Mouse (Mus musculus) stomach, embryonic 15.5 days (tissue): ENCODE measurements around the gene Zfp644. TPM values are rescaled to one million over a fixed set of nuclear protein-coding genes. Genes with fewer than 3 reads are reported as not detected.

ENCODE experiments used
- ATAC-seq: fragments of 200-750 bp; cut with Nextera tagmentation; 2 replicates; pipeline ENCODE4 v1.8.0; 2017; ENCODE audit warnings: low read depth, moderate number of reproducible peaks, moderate TSS enrichment; ENCODE audit not compliant: insufficient read depth, low FRiP score
- H3K27ac ChIP-seq: fragments of 300-500 bp; sonication (generic); 2 replicates; pipeline ENCODE4 v1.5.1; 2015; ENCODE audit warnings: mild to moderate bottlenecking, inconsistent platforms
- H3K27me3 ChIP-seq: fragments of 300-500 bp; sonication (generic); replicated peaks from 2 replicates; pipeline ENCODE4 v1.6.1; 2015; ENCODE audit warnings: inconsistent platforms
- H3K36me3 ChIP-seq: fragments of 300-500 bp; sonication (generic); 2 replicates; pipeline ENCODE4 v1.6.1; 2015; ENCODE audit warnings: inconsistent platforms
- H3K4me1 ChIP-seq: fragments of 300-500 bp; sonication (generic); 2 replicates; pipeline ENCODE4 v1.6.1; 2015; ENCODE audit warnings: inconsistent platforms
- H3K4me2 ChIP-seq: fragments of 300-500 bp; sonication (generic); 2 replicates; pipeline ENCODE4 v1.6.1; 2015; ENCODE audit warnings: mild to moderate bottlenecking, inconsistent platforms
- H3K4me3 ChIP-seq: fragments of 300-500 bp; sonication (generic); replicated peaks from 2 replicates; pipeline ENCODE4 v1.5.1; 2015; ENCODE audit warnings: inconsistent platforms
- H3K9ac ChIP-seq: fragments of 300-500 bp; sonication (generic); 2 replicates; pipeline ENCODE4 v1.6.1; 2015; ENCODE audit warnings: inconsistent platforms
- H3K9me3 ChIP-seq: fragments of 300-500 bp; sonication (generic); 2 replicates; pipeline ENCODE4 v1.6.1; 2016; ENCODE audit warnings: inconsistent platforms
- WGBS: fragments of 180-500 bp; shearing (Covaris S2); methylation state at CpG from one replicate; pipeline ENCODE4 v1.1.7; 2015; 5-methylcytosine and 5-hydroxymethylcytosine counted together
- polyA plus RNA-seq: library from polyadenylated mRNA; unstranded; fragments of >200 nt; fragmentation: Nextera tagmentation; extraction: Ambion mirVana; gene quantifications from 2 replicates; pipeline ENCODE4 v1.2.1, GENCODE M21; 2015

Zfp644 gene
- polyA plus RNA-seq, 1 experiment from 2014 or later = 51.9 TPM

DNA sequence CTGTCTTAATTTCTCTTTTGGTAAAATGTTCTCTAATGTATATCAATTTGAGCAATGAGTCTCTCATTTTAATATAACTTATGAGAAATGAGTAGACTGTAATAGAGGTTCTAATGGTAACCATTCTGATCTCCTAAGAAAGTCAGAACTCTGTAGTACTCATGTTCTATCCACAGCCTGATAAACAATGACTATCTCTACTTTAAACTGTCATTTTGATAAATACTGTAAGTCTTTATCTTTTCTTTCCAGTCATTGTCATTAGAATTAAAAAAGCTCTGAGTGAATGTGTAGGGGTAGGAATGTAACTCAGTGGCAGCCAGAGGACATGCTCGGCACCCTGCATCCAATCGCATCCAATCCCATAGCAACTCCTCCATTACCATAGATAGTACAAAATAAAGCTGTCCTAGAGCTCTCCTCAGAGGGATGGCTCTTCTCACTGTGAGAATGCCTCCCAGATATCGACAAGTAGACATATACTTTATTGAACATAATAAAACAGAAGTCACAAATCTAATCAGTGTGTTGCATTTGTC lies 44.2 kb downstream of the Zfp644 start:
- Histone ChIP-seq H3K27me3 (no peaks in the 10 kb centered on the region), H3K4me3 (no peak overlapping the region), H3K4me2 (no peak overlapping the region), H3K9ac (no peak overlapping the region), H3K36me3 (peaks cover 7% of the 10 kb centered on the region; the same call in 1 of the 2 replicates), H3K4me1 (no peaks in the 10 kb centered on the region), H3K9me3 (no peaks in the 10 kb centered on the region), H3K27ac (no peak overlapping the region)
- whole genome bisulfite sequencing = 87% methylated on average over 3 of the region's 3 CpGs
- no peak for ATAC-seq

- Histone ChIP-seq H3K27me3 (no peaks in the 10 kb centered on the region), H3K27ac (no peak overlapping the region), H3K36me3 (peaks cover 7% of the 10 kb centered on the region; the same call in 1 of the 2 replicates), H3K4me3 (no peak overlapping the region), H3K4me1 (no peaks in the 10 kb centered on the region), H3K9me3 (no peaks in the 10 kb centered on the region), H3K9ac (no peak overlapping the region), H3K4me2 (no peak overlapping the region)
- ATAC-seq = no peak
- 83% methylated on average over 4 of the region's 4 CpGs for WGBS
Observed at GRCm38 (mm10) chr5:106652220-106652753, 44.8 kb downstream of the Zfp644 start.

- peaks cover 5% of the 10 kb centered on the region; the same call in 1 of the 2 replicates for H3K36me3 ChIP-seq
- H3K4me1 ChIP-seq = no peaks in the 10 kb centered on the region
- no peak for ATAC-seq
- H3K27ac ChIP-seq = no peak overlapping the region
- H3K9me3 ChIP-seq = no peaks in the 10 kb centered on the region
- no peak overlapping the region for H3K9ac ChIP-seq
- H3K27me3 ChIP-seq = no peaks in the 10 kb centered on the region
- no peak overlapping the region for H3K4me3 ChIP-seq
- no peak overlapping the region for H3K4me2 ChIP-seq
Observed at GRCm38 (mm10) chr5:106649995-106650394, 47.1 kb downstream of the Zfp644 start.

DNA sequence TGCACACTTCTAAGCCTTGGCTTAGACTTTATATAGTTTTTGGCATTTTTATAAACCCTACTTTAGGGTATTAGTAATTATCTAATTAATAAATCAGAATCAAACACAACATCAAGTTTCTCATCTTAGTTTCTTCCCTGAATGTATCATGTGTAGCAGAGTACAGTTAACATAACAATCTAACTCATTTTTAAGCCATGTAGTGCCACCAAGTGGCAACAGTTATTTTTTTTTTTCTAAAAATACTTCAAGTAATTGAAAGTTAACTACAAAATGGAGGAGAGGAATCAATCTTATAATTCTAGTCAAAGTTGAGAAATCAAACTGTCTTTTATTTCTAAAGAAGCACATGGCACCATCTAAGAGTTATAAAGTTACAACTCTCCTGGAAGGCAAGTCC lies 47.6 kb downstream of the Zfp644 start:
- Histone ChIP-seq H3K9ac (no peak overlapping the region), H3K4me2 (no peak overlapping the region), H3K27me3 (no peaks in the 10 kb centered on the region), H3K4me1 (no peaks in the 10 kb centered on the region), H3K36me3 (0 out of 2 replicates have a peak, but pooled peaks cover 5% of the 10 kb centered on the region), H3K27ac (no peak overlapping the region), H3K4me3 (no peak overlapping the region), H3K9me3 (no peaks in the 10 kb centered on the region)
- no peak for ATAC-seq

DNA sequence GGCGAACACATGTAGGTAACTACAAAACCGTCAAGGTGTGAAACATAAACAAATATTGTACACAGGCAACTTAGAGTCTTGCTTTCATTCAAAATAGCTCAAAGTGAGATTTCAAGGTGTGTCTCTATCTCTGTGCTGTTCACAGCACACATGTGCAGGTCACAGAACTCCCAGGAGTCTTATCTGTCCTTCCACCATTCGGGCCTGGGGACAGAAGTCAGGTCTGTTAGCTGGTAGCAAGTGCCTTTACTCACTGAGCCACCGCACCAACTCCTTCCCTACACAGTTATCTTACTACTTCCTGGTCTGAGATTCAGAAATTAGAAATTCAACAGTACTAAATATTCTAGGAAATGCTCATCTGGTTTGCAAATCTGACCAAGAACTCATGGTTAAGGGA lies 53.7 kb downstream of the Zfp644 start:
- Histone ChIP-seq H3K9me3 (no peaks in the 10 kb centered on the region), H3K4me3 (no peak overlapping the region), H3K27me3 (no peaks in the 10 kb centered on the region), H3K36me3 (no peaks in the 10 kb centered on the region), H3K4me1 (no peaks in the 10 kb centered on the region), H3K4me2 (no peak overlapping the region), H3K9ac (no peak overlapping the region), H3K27ac (no peak overlapping the region)
- ATAC-seq = no peak
- 84% methylated on average over 4 of the region's 4 CpGs for WGBS

DNA sequence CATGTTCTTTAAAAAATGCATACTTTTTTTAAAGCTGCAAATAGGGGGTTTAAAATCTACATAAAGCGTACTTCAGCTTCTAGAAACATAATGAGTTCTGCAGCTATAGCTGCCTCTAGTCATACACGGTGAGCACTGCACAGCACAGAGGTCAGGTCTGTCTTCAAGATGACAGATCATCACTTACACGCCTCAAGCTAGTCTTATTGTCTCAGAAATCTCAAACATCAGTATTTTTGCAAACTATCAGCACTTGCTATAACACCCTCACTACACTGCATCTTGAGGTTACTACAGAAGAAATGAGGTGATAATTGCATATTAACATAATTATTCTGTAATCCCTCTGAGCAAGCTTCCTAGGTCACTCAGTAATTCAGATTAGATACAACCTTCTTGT lies 55.2 kb downstream of the Zfp644 start:
- Histone ChIP-seq H3K4me1 (no peaks in the 10 kb centered on the region), H3K27ac (no peak overlapping the region), H3K4me3 (no peak overlapping the region), H3K36me3 (0 out of 2 replicates have a peak, but pooled peaks cover 6% of the 10 kb centered on the region), H3K9me3 (no peaks in the 10 kb centered on the region), H3K27me3 (no peaks in the 10 kb centered on the region), H3K4me2 (no peak overlapping the region), H3K9ac (no peak overlapping the region)
- 69% methylated on average over 3 of the region's 3 CpGs for WGBS
- no peak for ATAC-seq

DNA sequence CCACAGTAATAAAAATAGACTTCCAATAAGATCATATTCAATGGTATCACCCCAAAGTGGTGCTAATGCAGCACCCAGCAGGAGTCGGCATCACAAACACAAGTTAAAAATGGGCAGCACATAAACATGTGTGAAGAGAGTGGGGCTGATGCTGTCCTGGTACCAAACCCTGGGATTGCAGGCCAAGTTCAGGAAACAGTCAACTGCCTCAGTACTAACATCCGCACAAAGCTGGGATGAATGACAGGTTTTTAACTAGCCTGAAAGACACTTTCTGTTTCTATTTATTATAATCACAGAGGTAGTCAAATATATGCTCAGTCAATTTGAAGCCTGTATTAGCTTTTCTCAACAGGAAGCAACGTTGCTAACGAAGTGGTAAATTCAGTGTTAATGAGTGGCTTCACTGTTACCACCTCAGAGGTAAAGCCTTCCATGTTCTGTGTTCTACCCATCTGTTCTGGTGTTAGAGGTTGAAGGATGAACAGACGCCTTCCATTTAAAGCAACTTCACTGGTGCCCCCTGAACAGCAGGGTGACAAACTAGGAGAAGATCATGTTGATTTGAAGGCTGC lies 56.8 kb downstream of the Zfp644 start:
- WGBS = 74% methylated on average over 5 of the region's 5 CpGs
- H3K36me3 ChIP-seq = 0 out of 2 replicates have a peak, but pooled peaks cover 6% of the 10 kb centered on the region
- no peak for ATAC-seq
- no peak overlapping the region for H3K4me3 ChIP-seq
- no peak overlapping the region for H3K27ac ChIP-seq
- no peak overlapping the region for H3K4me2 ChIP-seq
- no peaks in the 10 kb centered on the region for H3K27me3 ChIP-seq
- no peak overlapping the region for H3K9ac ChIP-seq
- no peaks in the 10 kb centered on the region for H3K9me3 ChIP-seq
- no peaks in the 10 kb centered on the region for H3K4me1 ChIP-seq

DNA sequence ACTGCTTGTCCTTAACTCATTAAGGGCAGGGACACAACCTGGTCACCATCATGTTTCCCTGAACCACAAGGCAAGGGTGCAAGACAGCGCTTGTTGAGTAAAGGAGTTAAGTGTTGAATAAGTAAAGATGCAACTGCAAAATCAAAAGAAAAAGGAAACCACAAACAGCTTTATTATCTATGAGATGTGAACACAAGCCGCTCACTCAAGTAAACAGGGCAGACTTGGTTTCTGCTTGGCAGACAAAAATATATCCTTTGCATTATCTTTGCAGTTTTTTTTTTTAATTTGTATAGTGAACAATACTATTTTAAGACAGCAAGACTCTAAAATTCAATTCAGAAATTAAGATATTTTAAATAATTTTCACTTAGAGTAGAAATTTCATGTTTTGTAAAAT lies 57.5 kb downstream of the Zfp644 start:
- 93% methylated on average over 2 of the region's 2 CpGs for WGBS
- no peaks in the 10 kb centered on the region for H3K27me3 ChIP-seq
- no peak for ATAC-seq
- no peak overlapping the region for H3K4me3 ChIP-seq
- no peak overlapping the region for H3K27ac ChIP-seq
- H3K9me3 ChIP-seq = no peaks in the 10 kb centered on the region
- no peak overlapping the region for H3K4me2 ChIP-seq
- H3K9ac ChIP-seq = no peak overlapping the region
- H3K4me1 ChIP-seq = no peaks in the 10 kb centered on the region
- H3K36me3 ChIP-seq = peaks cover 6% of the 10 kb centered on the region

DNA sequence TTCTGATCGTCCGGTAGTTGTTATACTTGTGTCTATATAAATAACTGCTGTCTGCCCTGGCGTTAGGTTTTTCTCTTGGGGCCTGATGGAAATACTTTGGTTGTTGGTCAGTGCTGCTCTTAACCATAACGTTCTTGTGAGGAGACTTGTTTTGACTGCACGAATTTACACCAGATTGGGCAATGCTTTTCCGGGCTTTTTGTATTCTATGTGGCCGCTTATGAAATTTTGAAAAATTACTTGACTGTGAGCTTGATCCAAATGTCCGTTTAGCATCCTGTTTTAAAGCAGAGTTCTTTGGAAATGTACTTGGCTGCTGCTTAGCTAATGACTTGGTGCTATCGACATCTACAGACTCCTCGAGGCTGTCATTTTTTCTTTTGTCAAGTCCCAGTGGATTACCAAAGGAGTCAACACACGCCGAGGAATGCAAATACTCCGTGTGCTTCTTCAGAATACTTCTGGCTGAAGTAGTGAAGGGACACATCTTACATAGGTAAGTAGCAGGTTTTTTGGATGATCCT lies 60.6 kb downstream of the Zfp644 start:
- WGBS = 85% methylated on average over 13 of the region's 13 CpGs
- no peak overlapping the region for H3K4me2 ChIP-seq
- H3K36me3 ChIP-seq = peaks cover 10% of the 10 kb centered on the region
- no peak overlapping the region for H3K9ac ChIP-seq
- H3K4me3 ChIP-seq = no peak overlapping the region
- no peaks in the 10 kb centered on the region for H3K4me1 ChIP-seq
- no peaks in the 10 kb centered on the region for H3K9me3 ChIP-seq
- no peaks in the 10 kb centered on the region for H3K27me3 ChIP-seq
- no peak overlapping the region for H3K27ac ChIP-seq
- no peak for ATAC-seq

GRCm38 (mm10) chr5:106628369-106629149 lies 68.5 kb downstream of the Zfp644 start:
- Histone ChIP-seq H3K27ac (no peak overlapping the region), H3K4me2 (no peak overlapping the region), H3K4me1 (no peaks in the 10 kb centered on the region), H3K9me3 (no peaks in the 10 kb centered on the region), H3K36me3 (no peaks in the 10 kb centered on the region), H3K4me3 (no peak overlapping the region), H3K9ac (no peak overlapping the region), H3K27me3 (no peaks in the 10 kb centered on the region)
- ATAC-seq = no peak
- 72% methylated on average over 8 of the region's 8 CpGs for WGBS

GRCm38 (mm10) chr5:106623337-106623736 lies 73.8 kb downstream of the Zfp644 start:
- no peaks in the 10 kb centered on the region for H3K27me3 ChIP-seq
- H3K9ac ChIP-seq = no peak overlapping the region
- H3K4me3 ChIP-seq = no peak overlapping the region
- H3K36me3 ChIP-seq = peaks cover 9% of the 10 kb centered on the region; the same call in 1 of the 2 replicates
- 93% methylated on average over 4 of the region's 4 CpGs for WGBS
- H3K4me2 ChIP-seq = no peak overlapping the region
- no peak overlapping the region for H3K27ac ChIP-seq
- no peaks in the 10 kb centered on the region for H3K9me3 ChIP-seq
- H3K4me1 ChIP-seq = no peaks in the 10 kb centered on the region
- ATAC-seq = no peak

GRCm38 (mm10) chr5:106622193-106622592 lies 74.9 kb downstream of the Zfp644 start:
- Histone ChIP-seq H3K36me3 (peaks cover 9% of the 10 kb centered on the region; the same call in 1 of the 2 replicates), H3K4me2 (no peak overlapping the region), H3K9ac (no peak overlapping the region), H3K27ac (no peak overlapping the region), H3K4me3 (no peak overlapping the region), H3K27me3 (no peaks in the 10 kb centered on the region), H3K9me3 (no peaks in the 10 kb centered on the region), H3K4me1 (no peaks in the 10 kb centered on the region)
- ATAC-seq = no peak
- WGBS = 86% methylated on average over 5 of the region's 5 CpGs
